In genomic region chr15:26673239-26673859, GRCm38 (mm10) we compare ENCODE assay signal across 8 mouse cellular contexts.
DNase-seq lines count a peak whose midpoint lies in the region.

No protein-coding gene starts in this region.

- intact Hi-C loops in heart, postnatal 10 days (cut with DNase I), result no loop called here
- intact Hi-C loops in left cerebral cortex, postnatal 25 days (cut with DNase I), result no loop called here

- DNase-seq in heart, postnatal 10 days, result peak; percentile 10 to 18
- DNase-seq in heart, adult 11 months, result no peak
- peak; percentile 4 for DNase-seq in ovary, postnatal 10 days (ENCODE audit: low spot score)
- DNase-seq in ovary, adult 18-20 months (ENCODE audit: low spot score), result no peak
- peak; percentile 37 to 73 for DNase-seq in cerebellum, postnatal 25 days
- DNase-seq in lung, postnatal 4 days, result peak; percentile 58 to 81
- no peak for DNase-seq in frontal cortex, postnatal 25 days (ENCODE audit: low spot score in 2 of 2)
- no peak for DNase-seq in left cerebral cortex, postnatal 25 days (ENCODE audit: low spot score in 2 of 2)

Comparison
In these comparisons a context has a peak if more than half of its experiments do, and no peak if none do; other contexts are left out.
1. DNase-seq: peak in heart, postnatal 10 days (2 of 2), ovary, postnatal 10 days (single experiment), cerebellum, postnatal 25 days (2 of 2) and lung, postnatal 4 days (2 of 2); none in heart, adult 11 months (single experiment), ovary, adult 18-20 months (single experiment), frontal cortex, postnatal 25 days (0 of 2) and left cerebral cortex, postnatal 25 days (0 of 2).